23 mouse cellular contexts compared by ENCODE assay signal in the genomic region with DNA sequence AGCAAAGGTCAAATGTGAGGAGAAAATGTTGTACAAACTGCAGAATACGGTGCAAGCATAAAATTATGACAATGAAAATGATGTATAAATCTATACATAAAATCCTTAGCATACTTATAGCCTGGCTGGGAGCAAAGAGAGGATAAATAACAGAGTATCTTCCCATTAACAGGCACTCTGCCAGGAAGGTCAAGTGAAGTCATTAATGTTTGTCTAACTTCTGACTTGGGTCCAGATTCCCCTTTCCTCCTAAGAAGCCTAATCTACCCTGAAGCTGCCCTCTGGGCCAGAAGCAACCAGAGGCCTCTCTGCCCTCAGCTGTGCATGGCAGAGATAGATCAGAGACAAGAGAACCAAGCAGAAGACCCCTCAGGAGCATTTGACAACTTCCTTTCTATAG. TPM values are rescaled to one million over a fixed set of nuclear protein-coding genes. Genes with fewer than 3 reads are reported as not detected.
DNase-seq lines count a peak whose midpoint lies in the region; ATAC-seq and TF ChIP-seq lines count a peak whose summit lies in the region.
"Had no signal": no experiment of that assay in that cellular context is flagged by ENCODE, and none has a peak within 500 bp of the region (broad histone marks: within the 10 kb centered on the region; RNA-seq: fewer than 3 reads in every experiment).

No protein-coding gene starts in this region.

- H3K4me3 ChIP-seq in kidney, embryonic 15.5 days (replicated peaks) = no peak overlapping the region
- peak overlapping the region; percentile 61 for H3K4me3 ChIP-seq in testis, adult 2 months (ENCODE audit: control insufficient read depth, low read depth, low read length)
- H3K4me3 ChIP-seq in hindbrain, embryonic 12.5 days = no peak overlapping the region
- H3K4me3 ChIP-seq: embryonic facial prominence, embryonic 15.5 days; erythroblast, embryonic 14.5 days; forebrain, embryonic 10.5 days; gastrocnemius, adult 2 months; heart, embryonic 10.5 days; hindbrain, embryonic 13.5 days had no signal

- no peak overlapping the region for H3K9ac ChIP-seq in kidney, embryonic 15.5 days
- H3K9ac ChIP-seq in hindbrain, embryonic 12.5 days = no peak overlapping the region
- H3K9ac ChIP-seq: embryonic facial prominence, embryonic 15.5 days; hindbrain, embryonic 13.5 days had no signal

- WGBS in kidney, embryonic 15.5 days = 80% methylated on average over 1 of the region's 1 CpGs
- 92% methylated on average over 1 of the region's 1 CpGs for WGBS in hindbrain, embryonic 12.5 days

- H3K4me2 ChIP-seq in kidney, embryonic 15.5 days = no peak overlapping the region
- H3K4me2 ChIP-seq in hindbrain, embryonic 12.5 days (replicated peaks) = no peak overlapping the region
- H3K4me2 ChIP-seq: embryonic facial prominence, embryonic 15.5 days; hindbrain, embryonic 13.5 days had no signal

- H3K9me3 ChIP-seq in kidney, embryonic 15.5 days (replicated peaks) = 0 out of 2 replicates have a peak, but pooled peaks cover 3% of the 10 kb centered on the region
- H3K9me3 ChIP-seq in hindbrain, embryonic 12.5 days (replicated peaks) = no peaks in the 10 kb centered on the region
- H3K9me3 ChIP-seq: embryonic facial prominence, embryonic 15.5 days; hindbrain, embryonic 13.5 days had no signal

- no peaks in the 10 kb centered on the region for H3K4me1 ChIP-seq in kidney, embryonic 15.5 days
- no peaks in the 10 kb centered on the region for H3K4me1 ChIP-seq in testis, adult 2 months (ENCODE audit: control insufficient read depth, insufficient read depth, low read length)
- no peaks in the 10 kb centered on the region for H3K4me1 ChIP-seq in hindbrain, embryonic 12.5 days
- H3K4me1 ChIP-seq: embryonic facial prominence, embryonic 15.5 days; forebrain, embryonic 10.5 days; hindbrain, embryonic 13.5 days had no signal

- TF ChIP-seq CTCF in testis, adult 2 months (IDR thresholded peaks at IDR 0.05; ENCODE audit: control insufficient read depth, insufficient read depth, insufficient replicate concordance, low read depth, low read length) = no peak

- no peak for ATAC-seq in kidney, embryonic 15.5 days (replicated peaks; ENCODE audit: low FRiP score)
- ATAC-seq in hindbrain, embryonic 12.5 days (ENCODE audit: low FRiP score) = no peak
- no peak for ATAC-seq in activated CD4-positive, CD25-positive, alpha-beta regulatory T cell, adult 4 months
- ATAC-seq: forebrain, embryonic 14.5 days had no signal

- no peaks in the 10 kb centered on the region for H3K36me3 ChIP-seq in kidney, embryonic 15.5 days
- H3K36me3 ChIP-seq in testis, adult 2 months (ENCODE audit: control insufficient read depth, insufficient read depth, low read length) = no peaks in the 10 kb centered on the region
- H3K36me3 ChIP-seq in hindbrain, embryonic 12.5 days = no peaks in the 10 kb centered on the region
- H3K36me3 ChIP-seq: embryonic facial prominence, embryonic 15.5 days; forebrain, embryonic 10.5 days; heart, embryonic 10.5 days; hindbrain, embryonic 13.5 days had no signal

- DNase-seq in kidney, adult 18-20 months = peak; percentile 14
- no peak for DNase-seq in testis, postnatal 10 days (ENCODE audit: low spot score)
- DNase-seq in kidney, postnatal 14 days = peak; percentile 60
- DNase-seq: adrenal gland, postnatal 10 days; cerebellum, adult 11 months; cerebellum, adult 8-10 months; cerebellum, postnatal 14 days; embryo, embryonic 11 days; gastrocnemius, adult 2 months; gastrocnemius, postnatal 25 days; heart, postnatal 10 days; heart, postnatal 4 days had no signal

- H3K27me3 ChIP-seq in kidney, embryonic 15.5 days = no peaks in the 10 kb centered on the region
- H3K27me3 ChIP-seq in testis, adult 2 months (ENCODE audit: control insufficient read depth, insufficient read depth, low read length) = no peaks in the 10 kb centered on the region
- no peaks in the 10 kb centered on the region for H3K27me3 ChIP-seq in hindbrain, embryonic 12.5 days
- H3K27me3 ChIP-seq: CH12.LX; embryonic facial prominence, embryonic 15.5 days; hindbrain, embryonic 13.5 days had no signal

- no peak for TF ChIP-seq POLR2A in testis, adult 2 months (IDR thresholded peaks at IDR 0.05; ENCODE audit: control insufficient read depth, low read depth, low read length)

- H3K27ac ChIP-seq in kidney, embryonic 15.5 days = no peak overlapping the region
- H3K27ac ChIP-seq in testis, adult 2 months (ENCODE audit: control insufficient read depth, insufficient read depth, low read depth, low read length) = no peak overlapping the region
- no peak overlapping the region for H3K27ac ChIP-seq in hindbrain, embryonic 12.5 days
- H3K27ac ChIP-seq: embryonic facial prominence, embryonic 15.5 days; forebrain, embryonic 10.5 days; gastrocnemius, adult 2 months; heart, embryonic 10.5 days; hindbrain, embryonic 13.5 days had no signal

RNA-seq across cellular contexts. Expression of a gene that starts 24.1 kb away (rescaled TPM):
- 0.21 and 0.37 TPM in 2 replicates for polyA plus RNA-seq in kidney, embryonic 15.5 days (2015; fragmentation: Nextera tagmentation; extraction: Ambion mirVana)
- polyA plus RNA-seq in testis, adult 2 months (2012; rRNA removed) = 0.13 and 0.17 TPM in 2 replicates
- 0.08 and 0.18 TPM in 2 replicates for polyA plus RNA-seq in hindbrain, embryonic 12.5 days (2016; fragmentation: Nextera tagmentation; extraction: Ambion mirVana)
- polyA plus RNA-seq in activated CD4-positive, CD25-positive, alpha-beta regulatory T cell, adult 4 months (2017; shearing (Covaris generic)) = under 1 TPM in 1 of 2 experiments, not detected in 1; 0.08 TPM
- polyA plus RNA-seq: embryonic facial prominence, embryonic 15.5 days; erythroblast, embryonic 14.5 days; forebrain, embryonic 14.5 days had no signal
